Mouse (Mus musculus): ENCODE measurements around the gene Pithd1.
A peak's percentile ranks its signal among the peaks of the same experiment; 100 is the strongest.
"Not testable (repeated sequence)": the region's sequence is repeated elsewhere in the genome, so short reads cannot be mapped to it uniquely, and the experiment has no call there.

The Pithd1 gene

DNA sequence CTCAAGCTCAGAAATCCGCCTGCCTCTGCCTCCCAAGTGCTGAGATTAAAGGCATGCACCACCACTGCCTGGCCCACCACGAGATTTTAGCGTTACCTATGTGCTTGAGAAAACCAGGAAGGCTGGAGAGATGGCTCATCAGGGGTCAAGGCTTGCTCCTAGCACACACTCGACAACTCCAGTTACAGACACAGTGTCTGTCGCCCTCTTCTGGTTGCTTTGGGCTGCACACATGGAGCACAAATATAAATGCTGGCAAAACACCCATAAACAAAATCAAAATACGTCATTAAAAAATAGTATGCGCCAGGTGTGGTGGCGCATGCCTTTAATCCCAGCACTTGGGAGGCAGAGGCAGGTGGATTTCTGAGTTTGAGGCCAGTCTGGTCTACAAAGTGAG lies 46.0 kb downstream of the Pithd1 start:
- H3K27me3 ChIP-seq (ENCODE audit: control insufficient read depth, insufficient read depth, low read length, poor library complexity, severe bottlenecking); H3K36me3 ChIP-seq (ENCODE audit: control insufficient read depth, insufficient read depth, low read length, poor library complexity, severe bottlenecking): not testable (repeated sequence)
- DNase-seq (ENCODE audit: low read depth, low spot score): peak; percentile 63

DNA sequence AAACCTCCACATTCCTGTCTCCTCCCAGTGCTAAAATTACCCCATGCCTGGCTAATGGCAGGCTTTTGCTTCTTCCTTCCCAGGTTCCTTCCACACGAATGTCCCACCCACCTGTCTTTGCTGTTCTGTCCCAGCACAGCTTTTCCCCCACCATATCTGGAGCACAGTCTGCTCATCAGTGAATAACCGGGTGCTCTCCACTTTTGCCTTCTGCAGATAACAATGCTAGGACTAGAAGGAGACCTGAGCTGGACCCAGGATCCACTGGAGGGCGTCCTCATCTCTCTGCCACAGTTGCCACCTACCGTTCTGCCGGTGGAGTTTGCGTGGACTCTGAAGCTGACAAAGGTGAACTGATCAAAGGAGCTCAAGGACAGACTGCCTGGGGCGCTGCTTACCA lies 48.2 kb downstream of the Pithd1 start:
- Histone ChIP-seq H3K27me3 (ENCODE audit: control insufficient read depth, insufficient read depth, low read length, poor library complexity, severe bottlenecking) (no peaks in the 10 kb centered on the region), H3K36me3 (ENCODE audit: control insufficient read depth, insufficient read depth, low read length, poor library complexity, severe bottlenecking) (peaks cover 9% of the 10 kb centered on the region)
- no peak for DNase-seq (ENCODE audit: low read depth, low spot score)

DNA sequence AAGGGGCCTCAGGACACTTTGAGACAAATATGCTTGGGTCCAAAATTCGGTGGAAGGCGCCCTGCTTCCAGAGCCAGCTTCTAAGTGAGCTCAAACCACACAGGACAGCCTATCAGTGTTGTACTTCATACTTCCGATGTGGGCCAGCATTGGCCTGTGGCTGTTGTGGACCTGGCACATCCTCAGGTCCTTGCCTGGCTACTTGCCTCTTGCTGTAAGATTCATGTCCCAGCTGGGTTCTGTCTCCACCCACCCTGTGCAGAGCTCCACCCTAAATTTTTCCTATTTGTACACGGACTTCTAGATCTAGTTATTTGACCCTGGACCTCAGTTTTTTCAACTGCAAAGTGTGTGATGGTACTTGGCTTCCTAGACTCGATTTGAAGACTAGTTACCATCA lies 51.6 kb downstream of the Pithd1 start:
- DNase-seq (ENCODE audit: low read depth, low spot score): no peak
- Histone ChIP-seq H3K36me3 (ENCODE audit: control insufficient read depth, insufficient read depth, low read length, poor library complexity, severe bottlenecking) (peaks cover 14% of the 10 kb centered on the region), H3K27me3 (ENCODE audit: control insufficient read depth, insufficient read depth, low read length, poor library complexity, severe bottlenecking) (no peaks in the 10 kb centered on the region)

DNA sequence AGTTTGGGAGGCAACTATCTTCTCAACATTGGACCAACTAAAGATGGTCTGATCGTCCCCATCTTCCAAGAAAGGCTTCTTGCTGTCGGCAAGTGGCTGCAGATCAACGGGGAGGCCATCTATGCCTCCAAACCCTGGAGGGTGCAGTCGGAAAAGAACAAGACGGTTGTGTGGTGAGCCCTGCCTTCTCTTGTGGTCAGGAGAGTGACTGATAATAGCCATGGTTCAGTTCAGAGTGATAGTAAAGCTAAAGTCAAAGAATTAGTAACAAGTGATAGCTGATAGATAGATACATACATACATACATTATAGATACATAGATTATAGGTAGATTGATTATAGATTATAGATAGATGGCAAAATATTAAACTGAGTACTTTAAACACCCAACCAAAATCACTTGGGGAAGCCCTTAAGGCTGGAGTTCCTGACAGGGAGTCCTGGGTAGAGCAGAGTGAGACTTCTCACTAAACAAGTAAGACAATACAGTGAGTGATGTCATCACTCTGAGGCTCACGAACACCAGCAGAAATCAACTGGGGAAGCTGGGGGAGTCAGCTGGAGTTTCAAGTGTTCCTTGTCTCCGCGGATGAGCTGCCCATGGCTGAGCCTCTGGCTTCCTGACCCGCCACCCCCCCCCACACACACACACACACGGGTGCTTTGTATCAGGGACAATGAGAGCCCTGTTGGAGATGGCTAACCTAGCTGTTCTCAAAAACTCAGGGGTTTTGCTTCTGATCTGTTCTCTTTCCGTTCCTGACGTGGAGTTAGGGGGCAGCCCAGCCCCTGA lies 52.2 kb downstream of the Pithd1 start:
- Histone ChIP-seq H3K36me3 (ENCODE audit: control insufficient read depth, insufficient read depth, low read length, poor library complexity, severe bottlenecking) (peaks cover 15% of the 10 kb centered on the region), H3K27me3 (ENCODE audit: control insufficient read depth, insufficient read depth, low read length, poor library complexity, severe bottlenecking) (no peaks in the 10 kb centered on the region)
- DNase-seq (ENCODE audit: low read depth, low spot score): no peak

DNA sequence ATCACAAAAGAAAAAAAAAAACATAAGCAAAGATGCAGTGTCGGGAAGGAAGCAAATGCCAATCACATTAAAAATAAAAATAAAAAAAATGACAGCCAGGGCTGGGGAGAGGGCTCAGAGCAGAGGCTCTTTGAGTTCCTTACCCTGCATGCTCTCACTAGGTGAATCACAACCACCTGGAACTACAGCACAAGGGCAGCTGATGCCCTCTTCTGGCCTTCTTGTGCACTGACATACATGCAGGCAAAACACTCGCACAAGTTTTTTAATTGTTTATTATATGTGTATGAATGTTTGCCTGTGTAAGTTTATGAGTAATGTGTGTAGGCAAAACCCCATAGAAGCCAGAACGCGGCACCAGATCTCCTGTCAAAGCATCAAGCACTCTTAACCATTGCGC lies 55.2 kb downstream of the Pithd1 start:
- DNase-seq (ENCODE audit: low read depth, low spot score): peak; percentile 81
- no peaks in the 10 kb centered on the region for H3K27me3 ChIP-seq (ENCODE audit: control insufficient read depth, insufficient read depth, low read length, poor library complexity, severe bottlenecking)
- peaks cover 8% of the 10 kb centered on the region for H3K36me3 ChIP-seq (ENCODE audit: control insufficient read depth, insufficient read depth, low read length, poor library complexity, severe bottlenecking)

DNA sequence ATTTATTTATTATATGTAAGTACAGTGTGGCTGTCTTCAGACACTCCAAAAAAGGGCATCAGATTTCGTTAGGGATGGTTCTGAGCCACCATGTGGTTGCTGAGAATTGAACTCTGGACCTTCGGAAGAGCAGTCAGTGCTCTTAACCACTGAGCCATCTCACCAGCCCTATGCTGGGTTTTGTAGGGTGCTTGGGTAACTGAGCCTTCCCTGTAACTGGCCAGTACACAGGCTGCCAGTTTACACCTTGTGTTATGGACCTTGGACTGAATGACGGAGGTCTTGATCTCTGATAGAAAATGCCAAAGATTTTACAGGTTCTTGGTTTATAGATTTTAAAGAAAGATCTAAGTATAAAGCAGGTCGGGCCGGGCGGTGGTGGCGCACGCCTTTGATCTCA lies 56.8 kb downstream of the Pithd1 start:
- no peak for DNase-seq (ENCODE audit: low read depth, low spot score)
- H3K36me3 ChIP-seq (ENCODE audit: control insufficient read depth, insufficient read depth, low read length, poor library complexity, severe bottlenecking): peaks cover 20% of the 10 kb centered on the region

DNA sequence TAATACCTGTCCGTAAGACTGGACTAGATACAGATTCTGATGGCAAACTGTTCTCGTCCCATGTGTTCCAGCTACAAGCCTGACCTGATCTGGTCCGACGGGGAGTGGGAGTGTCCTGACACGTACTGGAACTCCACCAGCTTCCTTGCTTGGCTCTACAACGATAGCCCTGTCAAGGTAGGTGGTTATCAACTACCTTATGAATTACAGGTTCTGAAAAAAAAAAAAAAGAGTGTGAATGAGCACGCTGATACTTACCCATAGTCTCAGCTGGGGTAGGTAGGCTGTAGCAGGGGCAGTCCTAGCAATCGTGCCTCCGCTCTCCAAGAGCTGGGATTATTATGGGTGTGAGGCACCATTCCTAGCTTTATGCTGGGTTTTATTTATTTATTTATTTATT lies 57.2 kb downstream of the Pithd1 start:
- DNase-seq (ENCODE audit: low read depth, low spot score): no peak
- H3K27me3 ChIP-seq (ENCODE audit: control insufficient read depth, insufficient read depth, low read length, poor library complexity, severe bottlenecking): no peaks in the 10 kb centered on the region
- peaks cover 20% of the 10 kb centered on the region for H3K36me3 ChIP-seq (ENCODE audit: control insufficient read depth, insufficient read depth, low read length, poor library complexity, severe bottlenecking)

More for the DNA sequence above, 56.8 kb downstream of the Pithd1 start:
- no peaks in the 10 kb centered on the region for H3K27me3 ChIP-seq (ENCODE audit: control insufficient read depth, insufficient read depth, low read length, poor library complexity, severe bottlenecking)

DNA sequence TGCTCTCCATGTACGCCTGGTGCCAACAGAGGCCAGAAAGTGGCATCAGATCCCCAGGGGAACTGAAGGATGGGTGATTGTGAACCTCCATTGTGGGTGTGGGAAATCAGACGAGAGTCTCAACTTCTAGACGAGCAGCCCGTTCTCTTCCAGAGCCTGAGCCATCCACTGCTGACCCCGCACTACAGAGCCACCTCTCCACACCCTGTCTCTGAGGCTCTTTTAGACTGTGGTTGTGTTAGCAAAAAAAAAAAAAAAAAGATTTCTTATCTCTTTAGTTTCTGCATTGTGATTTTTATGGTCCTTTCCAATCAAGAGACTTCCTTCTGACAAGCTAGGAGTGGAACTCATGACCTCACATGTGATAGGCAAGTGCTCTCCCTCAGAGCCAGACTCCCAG lies 57.7 kb downstream of the Pithd1 start:
- Histone ChIP-seq H3K27me3 (ENCODE audit: control insufficient read depth, insufficient read depth, low read length, poor library complexity, severe bottlenecking) (no peaks in the 10 kb centered on the region), H3K36me3 (ENCODE audit: control insufficient read depth, insufficient read depth, low read length, poor library complexity, severe bottlenecking) (peaks cover 20% of the 10 kb centered on the region)
- DNase-seq (ENCODE audit: low read depth, low spot score): no peak

DNA sequence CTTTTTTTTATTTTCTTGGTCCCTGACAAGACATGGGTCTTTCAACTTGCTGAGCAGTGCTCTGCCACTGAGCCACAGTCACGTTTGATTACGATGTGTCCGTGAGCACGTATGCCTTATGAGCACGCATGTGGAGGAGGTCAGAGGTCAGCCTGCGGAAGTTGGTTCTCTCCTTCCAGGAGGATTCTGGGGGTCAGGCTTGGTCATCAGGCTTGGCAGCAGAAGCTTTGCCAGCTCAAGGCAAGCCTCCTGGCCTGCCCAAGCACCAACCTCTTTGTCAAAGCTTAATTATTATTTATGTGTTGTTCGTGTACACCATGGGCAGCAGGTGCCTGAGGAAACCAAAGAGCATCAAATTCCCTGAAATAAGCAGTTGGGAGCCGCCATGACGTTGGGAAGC lies 58.7 kb downstream of the Pithd1 start:
- peaks cover 22% of the 10 kb centered on the region for H3K36me3 ChIP-seq (ENCODE audit: control insufficient read depth, insufficient read depth, low read length, poor library complexity, severe bottlenecking)
- no peak for DNase-seq (ENCODE audit: low read depth, low spot score)
- H3K27me3 ChIP-seq (ENCODE audit: control insufficient read depth, insufficient read depth, low read length, poor library complexity, severe bottlenecking): no peaks in the 10 kb centered on the region

DNA sequence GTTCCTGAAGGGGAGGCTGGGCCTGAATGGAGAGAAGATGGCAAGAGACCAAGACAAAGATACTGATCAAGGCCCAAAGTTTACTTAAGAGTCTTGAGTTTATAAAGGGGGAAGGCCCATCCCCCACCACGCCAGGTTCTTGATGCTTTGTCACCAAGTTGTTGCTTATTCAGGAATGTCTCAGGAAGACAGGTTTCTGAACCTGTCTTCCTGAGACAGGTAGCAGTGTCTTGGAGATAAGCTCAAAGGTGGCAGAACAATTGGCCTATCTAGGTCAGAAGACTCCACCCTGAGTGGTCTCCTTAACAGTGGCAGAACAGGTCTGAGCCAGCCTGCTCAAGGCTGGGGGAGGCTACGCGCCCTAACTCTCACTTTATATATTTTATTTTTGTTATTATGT lies 60.2 kb downstream of the Pithd1 start:
- H3K36me3 ChIP-seq (ENCODE audit: control insufficient read depth, insufficient read depth, low read length, poor library complexity, severe bottlenecking): peaks cover 26% of the 10 kb centered on the region

DNA sequence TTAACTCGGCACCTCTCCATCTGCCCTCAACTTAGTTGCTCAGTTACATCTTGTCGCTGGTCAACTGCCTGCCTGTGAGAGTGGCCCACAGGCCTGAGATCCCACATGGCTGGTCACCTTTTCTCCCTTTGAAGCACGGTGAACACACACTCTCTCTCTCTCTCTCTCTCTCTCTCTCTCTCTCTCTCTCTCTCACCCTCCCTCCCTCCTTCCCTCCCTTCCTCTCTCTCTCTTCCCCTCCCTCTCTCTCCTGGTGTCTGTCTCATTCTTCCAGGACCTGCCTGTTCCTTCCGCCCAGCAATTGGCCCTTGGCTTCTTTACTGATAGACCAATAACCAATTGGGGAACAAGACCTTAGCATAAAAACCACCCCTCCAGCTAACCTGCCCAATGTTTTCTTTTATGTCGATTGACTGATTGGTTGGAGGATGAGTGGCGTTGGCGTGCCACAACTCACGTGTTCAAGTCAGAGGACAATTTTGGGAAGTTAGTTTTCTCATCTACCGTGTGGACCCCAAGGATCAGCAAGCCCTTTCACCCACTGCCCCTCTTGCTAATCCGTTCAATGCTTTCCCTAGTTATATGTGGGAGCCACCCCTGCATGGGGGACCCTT lies 60.8 kb downstream of the Pithd1 start:
- no peak for DNase-seq (ENCODE audit: low read depth, low spot score)
- Histone ChIP-seq H3K36me3 (ENCODE audit: control insufficient read depth, insufficient read depth, low read length, poor library complexity, severe bottlenecking) (peaks cover 26% of the 10 kb centered on the region), H3K27me3 (ENCODE audit: control insufficient read depth, insufficient read depth, low read length, poor library complexity, severe bottlenecking) (no peaks in the 10 kb centered on the region)

More for the DNA sequence above, 60.2 kb downstream of the Pithd1 start:
- no peaks in the 10 kb centered on the region for H3K27me3 ChIP-seq (ENCODE audit: control insufficient read depth, insufficient read depth, low read length, poor library complexity, severe bottlenecking)
- DNase-seq (ENCODE audit: low read depth, low spot score): no peak

All from splenic B cell, adult 2 months (primary cell).